ENCODE assay signal across 39 mouse cellular contexts in genomic region chr12:31202509-31202908, GRCm38 (mm10). TPM values are rescaled to one million over a fixed set of nuclear protein-coding genes. Genes with fewer than 3 reads are reported as not detected.
"Had no signal": no experiment of that assay in that cellular context is flagged by ENCODE, and none has a peak within 500 bp of the region (broad histone marks: within the 10 kb centered on the region; RNA-seq: fewer than 3 reads in every experiment).

No protein-coding gene starts in this region.

- DNase-seq: left cerebral cortex, postnatal 4 days; liver; liver, embryonic 13.5 days; liver, postnatal 0 days; lung, adult 18-20 months; lung, adult 2 months; lung, embryonic 14.5 days; lung, postnatal 10 days; lung, postnatal 14 days; lung, postnatal 36 days; lung, postnatal 4 days; midbrain, embryonic 14.5 days had no signal

- H3K4me1 ChIP-seq: limb, embryonic 12.5 days; limb, embryonic 13.5 days; limb, embryonic 15.5 days; liver, embryonic 12.5 days; liver, embryonic 13.5 days; liver, embryonic 15.5 days; megakaryocyte, embryonic 14.5 days; midbrain, embryonic 10.5 days; midbrain, embryonic 12.5 days; midbrain, embryonic 13.5 days; midbrain, embryonic 15.5 days; neural tube, embryonic 12.5 days had no signal

- H3K27ac ChIP-seq: limb, embryonic 10.5 days; limb, embryonic 12.5 days; limb, embryonic 13.5 days; limb, embryonic 15.5 days; liver, embryonic 12.5 days; liver, embryonic 13.5 days; liver, embryonic 14.5 days; liver, embryonic 15.5 days; lung, embryonic 15.5 days; macrophage; midbrain, embryonic 10.5 days; midbrain, embryonic 12.5 days; midbrain, embryonic 13.5 days; midbrain, embryonic 15.5 days; neural tube, embryonic 12.5 days had no signal

- H3K4me3 ChIP-seq: limb, embryonic 10.5 days; limb, embryonic 12.5 days; limb, embryonic 13.5 days; limb, embryonic 15.5 days; liver, embryonic 12.5 days; liver, embryonic 13.5 days; liver, embryonic 15.5 days; lung, embryonic 15.5 days; megakaryocyte, embryonic 14.5 days; midbrain, embryonic 10.5 days; midbrain, embryonic 12.5 days; midbrain, embryonic 13.5 days; midbrain, embryonic 15.5 days; myocyte; neural tube, embryonic 12.5 days had no signal

- H3K36me3 ChIP-seq: limb, embryonic 10.5 days; limb, embryonic 12.5 days; limb, embryonic 13.5 days; limb, embryonic 15.5 days; liver, embryonic 12.5 days; liver, embryonic 13.5 days; liver, embryonic 15.5 days; lung, embryonic 15.5 days; midbrain, embryonic 10.5 days; midbrain, embryonic 12.5 days; midbrain, embryonic 13.5 days; midbrain, embryonic 15.5 days; neural tube, embryonic 12.5 days had no signal

- H3K27me3 ChIP-seq: limb, embryonic 12.5 days; limb, embryonic 13.5 days; limb, embryonic 15.5 days; liver, embryonic 12.5 days; liver, embryonic 13.5 days; liver, embryonic 15.5 days; lung, embryonic 15.5 days; megakaryocyte, embryonic 14.5 days; midbrain, embryonic 12.5 days; midbrain, embryonic 13.5 days; midbrain, embryonic 15.5 days; neural tube, embryonic 12.5 days had no signal

RNA-seq across cellular contexts. Expression of gene Gm6993, which starts 38.1 kb away (rescaled TPM):
- polyA plus RNA-seq: limb, embryonic 10.5 days; limb, embryonic 11.5 days; limb, embryonic 12.5 days; limb, embryonic 13.5 days; limb, embryonic 14.5 days; limb, embryonic 15.5 days; liver, adult 2 months; liver, embryonic 11.5 days; liver, embryonic 12.5 days; liver, embryonic 13.5 days; liver, embryonic 14.5 days; liver, embryonic 15.5 days; liver, embryonic 16.5 days; liver, postnatal 0 days; lung, adult 2 months; lung, embryonic 14.5 days; lung, embryonic 15.5 days; lung, embryonic 16.5 days; lung, postnatal 0 days; macrophage; midbrain, embryonic 10.5 days; midbrain, embryonic 11.5 days; midbrain, embryonic 12.5 days; midbrain, embryonic 13.5 days; midbrain, embryonic 14.5 days; midbrain, embryonic 15.5 days; midbrain, embryonic 16.5 days; midbrain, postnatal 0 days; myocyte; neural tube, embryonic 11.5 days; neural tube, embryonic 12.5 days had no signal
